Mouse (Mus musculus) myocyte (in vitro differentiated cells): ENCODE measurements at regions not wholly inside any gene's neighbourhood (a gene's known extent, or its start where the extent isn't known, plus 50 kb on each side); places are given as distances from the start of the nearest gene placed in this dataset.
A peak's percentile ranks its signal among the peaks of the same experiment; 100 is the strongest.

Source experiments
- H3K27me3 ChIP-seq: one replicate; pipeline ENCODE4 v1.6.1; 2011; ENCODE audit not compliant: control insufficient read depth, insufficient read depth, insufficient read length
- H3K36me3 ChIP-seq: one replicate; pipeline ENCODE4 v1.6.1; 2011; ENCODE audit not compliant: control insufficient read depth, insufficient read depth
- H3K4me2 ChIP-seq: one replicate; pipeline ENCODE4 v1.6.1; 2011; ENCODE audit warnings: low read depth, control low read depth
- H3K4me3 ChIP-seq: one replicate; pipeline ENCODE4 v1.5.1; 2011; ENCODE audit warnings: mild to moderate bottlenecking, control low read depth, moderate library complexity
- H3K79me2 ChIP-seq: one replicate; pipeline ENCODE4 v1.6.1; 2011; ENCODE audit not compliant: control insufficient read depth, insufficient read depth
- H3ac ChIP-seq: one replicate; pipeline ENCODE4 v1.6.1; 2011; ENCODE audit not compliant: control insufficient read depth, insufficient read length
- CEBPB ChIP-seq: IDR thresholded peaks from 2 replicates; pipeline ENCODE4 v1.6.1; 2011; ENCODE audit warnings: mild to moderate bottlenecking, moderate library complexity; ENCODE audit not compliant: poor library complexity, insufficient read depth, severe bottlenecking
- E2F4 ChIP-seq: IDR thresholded peaks from one replicate; pipeline ENCODE4 v1.6.1; 2011; ENCODE audit warnings: mild to moderate bottlenecking, control low read depth, moderate library complexity; ENCODE audit not compliant: insufficient read depth
- MAX ChIP-seq: IDR thresholded peaks from one replicate; pipeline ENCODE4 v1.6.1; 2011; ENCODE audit warnings: low read depth, mild to moderate bottlenecking, control low read depth
- MYOD1 ChIP-seq, 3 experiments: IDR thresholded peaks; one replicate each; pipeline ENCODE4 v1.6.1; 2011; ENCODE audit warnings: control low read depth in 2 of 3, low read depth in 2 of 3, mild to moderate bottlenecking in 2 of 3, moderate library complexity in 1 of 3; ENCODE audit not compliant: insufficient read length in 2 of 3, control insufficient read depth in 1 of 3
- MYOG ChIP-seq, 3 experiments: IDR thresholded peaks; one replicate each; pipeline ENCODE4 v1.6.1; 2011; ENCODE audit warnings: control low read depth in 2 of 3, low read depth in 2 of 3, mild to moderate bottlenecking in 2 of 3; ENCODE audit not compliant: insufficient read length in 2 of 3, control insufficient read depth in 1 of 3, insufficient read depth in 1 of 3
- POLR2A ChIP-seq: IDR thresholded peaks from one replicate; pipeline ENCODE4 v1.6.1; 2011; ENCODE audit warnings: low read depth, mild to moderate bottlenecking, control low read depth, moderate library complexity; ENCODE audit not compliant: insufficient read length
- POLR2AphosphoS2 ChIP-seq: IDR thresholded peaks from one replicate; pipeline ENCODE4 v1.6.1; 2011; ENCODE audit warnings: low read depth, control low read depth; ENCODE audit not compliant: insufficient read length
- REST ChIP-seq: IDR thresholded peaks from one replicate; pipeline ENCODE4 v1.6.1; 2011; ENCODE audit warnings: mild to moderate bottlenecking, control low read depth, moderate library complexity; ENCODE audit not compliant: insufficient read depth, insufficient read length
- SRF ChIP-seq: IDR thresholded peaks from one replicate; pipeline ENCODE4 v1.6.1; 2011; ENCODE audit warnings: low read depth; ENCODE audit not compliant: control insufficient read depth, insufficient read length
- TCF12 ChIP-seq: IDR thresholded peaks from one replicate; pipeline ENCODE4 v1.6.1; 2011; ENCODE audit warnings: mild to moderate bottlenecking, control low read depth; ENCODE audit not compliant: poor library complexity, insufficient read depth, severe bottlenecking
- TCF3 ChIP-seq: IDR thresholded peaks from one replicate; pipeline ENCODE4 v1.6.1; 2011; ENCODE audit warnings: low read depth, control low read depth; ENCODE audit not compliant: insufficient read length
- USF1 ChIP-seq: IDR thresholded peaks from one replicate; pipeline ENCODE4 v1.6.1; 2011; ENCODE audit warnings: low read depth, mild to moderate bottlenecking, control low read depth, moderate library complexity

- no peaks in the 10 kb centered on the region for H3K36me3 ChIP-seq
- H3K4me3 ChIP-seq: no peak overlapping the region
- H3ac ChIP-seq: no peak overlapping the region
- TF ChIP-seq CEBPB: no peak
- TF ChIP-seq USF1: no peak
- TF ChIP-seq POLR2A: no peak
- no peak for TF ChIP-seq MYOD1 (IDR thresholded peaks at IDR 0.05; ENCODE audit: control insufficient read depth in 1 of 3, insufficient read length in 2 of 3, low read depth in 2 of 3)
- no peak for TF ChIP-seq MYOG (IDR thresholded peaks at IDR 0.05; ENCODE audit: control insufficient read depth in 1 of 3, insufficient read depth in 1 of 3, insufficient read length in 2 of 3, low read depth in 2 of 3)
- TF ChIP-seq E2F4: no peak
- no peak for TF ChIP-seq REST
- no peak for TF ChIP-seq SRF
- TF ChIP-seq TCF3: no peak
- H3K27me3 ChIP-seq: no peaks in the 10 kb centered on the region
- H3K4me2 ChIP-seq: no peak overlapping the region
- H3K79me2 ChIP-seq: no peaks in the 10 kb centered on the region
These were observed 139.2 kb upstream of the Foxd3 start for GRCm38 (mm10) chr4:99516883-99517282.

- TF ChIP-seq REST (no peak), MAX (no peak), MYOG (IDR thresholded peaks at IDR 0.05; ENCODE audit: control insufficient read depth in 1 of 3, insufficient read depth in 1 of 3, insufficient read length in 2 of 3, low read depth in 2 of 3) (no peak), TCF3 (no peak), MYOD1 (IDR thresholded peaks at IDR 0.05; ENCODE audit: control insufficient read depth in 1 of 3, insufficient read length in 2 of 3, low read depth in 2 of 3) (no peak), POLR2A (no peak), POLR2AphosphoS2 (no peak), USF1 (no peak), E2F4 (no peak), TCF12 (no peak), SRF (no peak), CEBPB (no peak)
- Histone ChIP-seq H3K4me2 (no peak overlapping the region), H3K27me3 (no peaks in the 10 kb centered on the region), H3K79me2 (no peaks in the 10 kb centered on the region), H3K36me3 (no peaks in the 10 kb centered on the region), H3ac (no peak overlapping the region), H3K4me3 (no peak overlapping the region)
These were observed 128.7 kb upstream of the Foxd3 start for GRCm38 (mm10) chr4:99527441-99527840.

GRCm38 (mm10) chr4:99544014-99544413 is 112.1 kb upstream of the Foxd3 start:
- TF ChIP-seq USF1: no peak
- no peak for TF ChIP-seq MYOG (IDR thresholded peaks at IDR 0.05; ENCODE audit: control insufficient read depth in 1 of 3, insufficient read depth in 1 of 3, insufficient read length in 2 of 3, low read depth in 2 of 3)
- TF ChIP-seq MAX: no peak
- no peak for TF ChIP-seq E2F4
- TF ChIP-seq POLR2A: no peak
- no peak for TF ChIP-seq REST
- no peak for TF ChIP-seq MYOD1 (IDR thresholded peaks at IDR 0.05; ENCODE audit: control insufficient read depth in 1 of 3, insufficient read length in 2 of 3, low read depth in 2 of 3)
- no peak overlapping the region for H3ac ChIP-seq
- H3K79me2 ChIP-seq: no peaks in the 10 kb centered on the region
- peaks cover 15% of the 10 kb centered on the region for H3K27me3 ChIP-seq
- H3K4me3 ChIP-seq: no peak overlapping the region
- H3K36me3 ChIP-seq: no peaks in the 10 kb centered on the region
- H3K4me2 ChIP-seq: no peak overlapping the region

GRCm38 (mm10) chr4:99545742-99546141 is 110.4 kb upstream of the Foxd3 start:
- no peaks in the 10 kb centered on the region for H3K36me3 ChIP-seq
- no peak overlapping the region for H3K4me3 ChIP-seq
- TF ChIP-seq TCF12: no peak
- no peak for TF ChIP-seq REST
- TF ChIP-seq POLR2AphosphoS2: no peak
- no peak for TF ChIP-seq TCF3
- TF ChIP-seq SRF: no peak
- peak in 2 of 3 experiments; percentile 21 to 74 for TF ChIP-seq MYOG (IDR thresholded peaks at IDR 0.05; ENCODE audit: control insufficient read depth in 1 of 3, insufficient read depth in 1 of 3, insufficient read length in 2 of 3, low read depth in 2 of 3)
- TF ChIP-seq E2F4: no peak
- peak in 2 of 3 experiments; percentile 74 to 75 for TF ChIP-seq MYOD1 (IDR thresholded peaks at IDR 0.05; ENCODE audit: control insufficient read depth in 1 of 3, insufficient read length in 2 of 3, low read depth in 2 of 3)
- TF ChIP-seq CEBPB: no peak
- TF ChIP-seq USF1: no peak
- no peak for TF ChIP-seq MAX
- no peak for TF ChIP-seq POLR2A
- H3K79me2 ChIP-seq: no peaks in the 10 kb centered on the region
- no peak overlapping the region for H3K4me2 ChIP-seq
- H3K27me3 ChIP-seq: peaks cover 10% of the 10 kb centered on the region
- H3ac ChIP-seq: no peak overlapping the region

GRCm38 (mm10) chr4:99557963-99558362 is 98.1 kb upstream of the Foxd3 start:
- Histone ChIP-seq H3ac (no peak overlapping the region), H3K27me3 (no peaks in the 10 kb centered on the region), H3K4me2 (no peak overlapping the region), H3K4me3 (no peak overlapping the region), H3K36me3 (no peaks in the 10 kb centered on the region), H3K79me2 (no peaks in the 10 kb centered on the region)
- TF ChIP-seq MYOD1 (IDR thresholded peaks at IDR 0.05; ENCODE audit: control insufficient read depth in 1 of 3, insufficient read length in 2 of 3, low read depth in 2 of 3) (peak; percentile 9 to 92 (median 91)), MYOG (IDR thresholded peaks at IDR 0.05; ENCODE audit: control insufficient read depth in 1 of 3, insufficient read depth in 1 of 3, insufficient read length in 2 of 3, low read depth in 2 of 3) (peak; percentile 54 to 93 (median 85)), CEBPB (no peak), TCF3 (peak; percentile 45), POLR2AphosphoS2 (no peak), REST (no peak), TCF12 (peak; percentile 16), USF1 (no peak), POLR2A (no peak), E2F4 (no peak)
